11 mouse cellular contexts compared by ENCODE assay signal in the genomic region with DNA sequence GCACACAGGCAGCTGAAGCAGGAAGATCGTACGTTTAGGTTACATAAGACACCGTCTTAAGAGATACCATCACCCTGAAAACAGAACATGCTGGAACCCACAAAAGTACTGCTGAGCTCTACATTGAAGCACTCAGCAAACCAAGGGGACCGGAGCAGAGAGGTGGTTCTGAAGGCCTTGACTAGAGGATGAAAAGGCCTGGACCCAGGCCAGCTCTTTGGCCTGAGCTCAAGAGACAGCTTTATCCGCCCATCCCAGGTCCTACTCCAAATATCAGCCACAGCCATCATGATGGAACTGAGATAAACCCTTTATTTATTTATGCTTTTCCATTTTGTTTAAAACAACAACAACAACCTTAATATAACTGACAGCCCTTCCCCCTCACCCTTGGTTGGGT. TPM values are rescaled to one million over a fixed set of nuclear protein-coding genes. Genes with fewer than 3 reads are reported as not detected.
DNase-seq lines count a peak whose midpoint lies in the region; ATAC-seq lines count a peak whose summit lies in the region.
"Had no signal": no experiment of that assay in that cellular context is flagged by ENCODE, and none has a peak within 500 bp of the region (broad histone marks: within the 10 kb centered on the region; RNA-seq: fewer than 3 reads in every experiment).

No protein-coding gene starts in this region.

- DNase-seq in embryonic facial prominence, embryonic 10.5 days (ENCODE audit: low spot score) = no peak
- no peak for DNase-seq in heart, postnatal 4 days
- no peak for DNase-seq in right cerebral cortex, adult 2 months (ENCODE audit: low spot score in 2 of 2)
- DNase-seq: forebrain, postnatal 0 days had no signal

- H3K27me3 ChIP-seq in embryonic facial prominence, embryonic 12.5 days = no peaks in the 10 kb centered on the region
- H3K27me3 ChIP-seq in embryonic facial prominence, embryonic 10.5 days (replicated peaks; ENCODE audit: low read depth, poor library complexity, severe bottlenecking) = 0 out of 2 replicates have a peak, but pooled peaks cover 8% of the 10 kb centered on the region
- H3K27me3 ChIP-seq in heart, embryonic 13.5 days (replicated peaks) = peaks cover 13% of the 10 kb centered on the region; the same call in 1 of the 2 replicates
- H3K27me3 ChIP-seq in megakaryocyte, embryonic 14.5 days (replicated peaks) = no peaks in the 10 kb centered on the region
- H3K27me3 ChIP-seq: embryonic facial prominence, embryonic 13.5 days had no signal

- H3K4me2 ChIP-seq in embryonic facial prominence, embryonic 12.5 days (replicated peaks) = no peak overlapping the region
- H3K4me2 ChIP-seq in heart, embryonic 13.5 days = no peak overlapping the region
- H3K4me2 ChIP-seq: embryonic facial prominence, embryonic 13.5 days; liver, embryonic 11.5 days had no signal

- H3K4me1 ChIP-seq in embryonic facial prominence, embryonic 12.5 days = peaks cover 9% of the 10 kb centered on the region
- peaks cover 37% of the 10 kb centered on the region for H3K4me1 ChIP-seq in embryonic facial prominence, embryonic 10.5 days
- H3K4me1 ChIP-seq in heart, embryonic 13.5 days = peaks cover 45% of the 10 kb centered on the region
- H3K4me1 ChIP-seq in megakaryocyte, embryonic 14.5 days = peaks cover 100% of the 10 kb centered on the region

- H3K27ac ChIP-seq in embryonic facial prominence, embryonic 12.5 days = 0 out of 2 replicates have a peak overlapping the region, but pooled peaks have one; percentile 38
- H3K27ac ChIP-seq in embryonic facial prominence, embryonic 10.5 days (replicated peaks) = no peak overlapping the region
- peak overlapping the region; percentile 86 for H3K27ac ChIP-seq in heart, embryonic 13.5 days (replicated peaks)
- H3K27ac ChIP-seq: embryonic facial prominence, embryonic 13.5 days had no signal

- no peak overlapping the region for H3K9ac ChIP-seq in embryonic facial prominence, embryonic 12.5 days
- H3K9ac ChIP-seq in heart, embryonic 13.5 days = no peak overlapping the region
- H3K9ac ChIP-seq: forebrain, postnatal 0 days had no signal

- no peak for ATAC-seq in embryonic facial prominence, embryonic 12.5 days (ENCODE audit: insufficient number of reproducible peaks, insufficient read depth, low FRiP score, low TSS enrichment)
- ATAC-seq in heart, embryonic 13.5 days (ENCODE audit: extremely low read depth, insufficient number of reproducible peaks, low FRiP score, low TSS enrichment) = no peak
- ATAC-seq in megakaryocyte, adult 5-6 weeks (ENCODE audit: poor library complexity, severe bottlenecking) = no peak
- ATAC-seq: activated CD4-positive, CD25-positive, alpha-beta regulatory T cell, adult 4 months; forebrain, postnatal 0 days had no signal

- H3K4me3 ChIP-seq in embryonic facial prominence, embryonic 12.5 days = no peak overlapping the region
- no peak overlapping the region for H3K4me3 ChIP-seq in embryonic facial prominence, embryonic 10.5 days
- no peak overlapping the region for H3K4me3 ChIP-seq in heart, embryonic 13.5 days
- H3K4me3 ChIP-seq in megakaryocyte, embryonic 14.5 days (replicated peaks) = peak overlapping the region; percentile 29
- H3K4me3 ChIP-seq: embryonic facial prominence, embryonic 13.5 days had no signal

- H3K9me3 ChIP-seq in embryonic facial prominence, embryonic 12.5 days = no peaks in the 10 kb centered on the region
- H3K9me3 ChIP-seq in embryonic facial prominence, embryonic 10.5 days = no peaks in the 10 kb centered on the region
- no peaks in the 10 kb centered on the region for H3K9me3 ChIP-seq in heart, embryonic 13.5 days
- no peaks in the 10 kb centered on the region for H3K9me3 ChIP-seq in megakaryocyte, embryonic 14.5 days
- H3K9me3 ChIP-seq: embryonic facial prominence, embryonic 13.5 days had no signal

- 92% methylated on average over 5 of the region's 5 CpGs for whole genome bisulfite sequencing in embryonic facial prominence, embryonic 12.5 days
- WGBS in embryonic facial prominence, embryonic 10.5 days = 95% methylated on average over 5 of the region's 5 CpGs
- WGBS in heart, embryonic 13.5 days = 83% methylated on average over 5 of the region's 5 CpGs

- H3K36me3 ChIP-seq in embryonic facial prominence, embryonic 12.5 days = peaks cover 57% of the 10 kb centered on the region
- H3K36me3 ChIP-seq in embryonic facial prominence, embryonic 10.5 days (replicated peaks) = peaks cover 62% of the 10 kb centered on the region
- H3K36me3 ChIP-seq in heart, embryonic 13.5 days = peaks cover 57% of the 10 kb centered on the region
- peaks cover 87% of the 10 kb centered on the region for H3K36me3 ChIP-seq in megakaryocyte, embryonic 14.5 days (replicated peaks; ENCODE audit: low read length)

RNA-seq across cellular contexts. Expression of gene Atp2a1, which starts 3.8 kb away (rescaled TPM):
- polyA plus RNA-seq in embryonic facial prominence, embryonic 12.5 days (2016; fragmentation: Nextera tagmentation; extraction: Ambion mirVana) = 22.3 and 26.8 TPM in 2 replicates
- polyA plus RNA-seq in embryonic facial prominence, embryonic 10.5 days (2016; fragmentation: Nextera tagmentation; extraction: Ambion mirVana) = 1.8 and 2.5 TPM in 2 replicates
- polyA plus RNA-seq in heart, embryonic 13.5 days (2015; fragmentation: Nextera tagmentation; extraction: Ambion mirVana) = 1.3 and 2.2 TPM in 2 replicates
- total RNA-seq in heart, postnatal 4 days (2021) = 1 to 10 TPM in 1 of 2 experiments, under 1 TPM in 1; 0.67 to 9.0 TPM
- polyA plus RNA-seq in megakaryocyte, embryonic 14.5 days (2012; ENCODE audit: insufficient read depth, low replicate concordance) = 1.1 and 1.4 TPM in 2 replicates
- total RNA-seq in megakaryocyte, adult 5-6 weeks (2015) = 0.07 and 0.52 TPM in 2 replicates
- total RNA-seq in megakaryocyte, adult 5-6 weeks (2017) = not detected in 2 replicates

RNA-seq across cellular contexts. Expression of gene Sh2b1, which starts 8.5 kb away (rescaled TPM):
- polyA plus RNA-seq in embryonic facial prominence, embryonic 12.5 days (2016; fragmentation: Nextera tagmentation; extraction: Ambion mirVana) = 60.2 and 62.6 TPM in 2 replicates
- polyA plus RNA-seq in embryonic facial prominence, embryonic 10.5 days (2016; fragmentation: Nextera tagmentation; extraction: Ambion mirVana) = 53.3 and 54.0 TPM in 2 replicates
- 40.7 and 41.2 TPM in 2 replicates for polyA plus RNA-seq in heart, embryonic 13.5 days (2015; fragmentation: Nextera tagmentation; extraction: Ambion mirVana)
- total RNA-seq in heart, postnatal 4 days (2021) = 10 to 100 TPM; 47.1 to 51.4 TPM
- polyA plus RNA-seq in megakaryocyte, embryonic 14.5 days (2012; ENCODE audit: insufficient read depth, low replicate concordance) = 94.0 and 146 TPM in 2 replicates
- total RNA-seq in megakaryocyte, adult 5-6 weeks (2015) = 18.2 and 20.6 TPM in 2 replicates
- total RNA-seq in megakaryocyte, adult 5-6 weeks (2017) = 9.9 and 10.6 TPM in 2 replicates

RNA-seq across cellular contexts. Expression of gene Tufm, which starts 20.5 kb away (rescaled TPM):
- 138 and 141 TPM in 2 replicates for polyA plus RNA-seq in embryonic facial prominence, embryonic 12.5 days (2016; fragmentation: Nextera tagmentation; extraction: Ambion mirVana)
- polyA plus RNA-seq in embryonic facial prominence, embryonic 10.5 days (2016; fragmentation: Nextera tagmentation; extraction: Ambion mirVana) = 169 and 185 TPM in 2 replicates
- 160 and 181 TPM in 2 replicates for polyA plus RNA-seq in heart, embryonic 13.5 days (2015; fragmentation: Nextera tagmentation; extraction: Ambion mirVana)
- 100 to 1,000 TPM; 224 to 238 TPM for total RNA-seq in heart, postnatal 4 days (2021)
- 19.3 and 43.5 TPM in 2 replicates for polyA plus RNA-seq in megakaryocyte, embryonic 14.5 days (2012; ENCODE audit: insufficient read depth, low replicate concordance)
- 40.2 and 44.3 TPM in 2 replicates for total RNA-seq in megakaryocyte, adult 5-6 weeks (2015)
- 33.8 and 44.9 TPM in 2 replicates for total RNA-seq in megakaryocyte, adult 5-6 weeks (2017)

RNA-seq across cellular contexts. Expression of gene Atxn2l, which starts 36.5 kb away (rescaled TPM):
- polyA plus RNA-seq in embryonic facial prominence, embryonic 12.5 days (2016; fragmentation: Nextera tagmentation; extraction: Ambion mirVana) = 62.9 and 64.0 TPM in 2 replicates
- polyA plus RNA-seq in embryonic facial prominence, embryonic 10.5 days (2016; fragmentation: Nextera tagmentation; extraction: Ambion mirVana) = 50.4 and 54.1 TPM in 2 replicates
- polyA plus RNA-seq in heart, embryonic 13.5 days (2015; fragmentation: Nextera tagmentation; extraction: Ambion mirVana) = 32.8 and 36.1 TPM in 2 replicates
- 10 to 100 TPM; 60.0 to 65.7 TPM for total RNA-seq in heart, postnatal 4 days (2021)
- 956 and 1,090 TPM in 2 replicates for polyA plus RNA-seq in megakaryocyte, embryonic 14.5 days (2012; ENCODE audit: insufficient read depth, low replicate concordance)
- total RNA-seq in megakaryocyte, adult 5-6 weeks (2015) = 75.5 and 84.4 TPM in 2 replicates
- 26.1 and 40.5 TPM in 2 replicates for total RNA-seq in megakaryocyte, adult 5-6 weeks (2017)

RNA-seq across cellular contexts. Expression of gene Rabep2, which starts 38.1 kb away (rescaled TPM):
- 35.3 and 36.7 TPM in 2 replicates for polyA plus RNA-seq in embryonic facial prominence, embryonic 12.5 days (2016; fragmentation: Nextera tagmentation; extraction: Ambion mirVana)
- 33.7 and 34.6 TPM in 2 replicates for polyA plus RNA-seq in embryonic facial prominence, embryonic 10.5 days (2016; fragmentation: Nextera tagmentation; extraction: Ambion mirVana)
- 19.1 and 19.4 TPM in 2 replicates for polyA plus RNA-seq in heart, embryonic 13.5 days (2015; fragmentation: Nextera tagmentation; extraction: Ambion mirVana)
- 10 to 100 TPM; 11.8 to 15.0 TPM for total RNA-seq in heart, postnatal 4 days (2021)
- 97.9 and 143 TPM in 2 replicates for polyA plus RNA-seq in megakaryocyte, embryonic 14.5 days (2012; ENCODE audit: insufficient read depth, low replicate concordance)
- 6.7 and 6.8 TPM in 2 replicates for total RNA-seq in megakaryocyte, adult 5-6 weeks (2015)
- 21.4 and 25.0 TPM in 2 replicates for total RNA-seq in megakaryocyte, adult 5-6 weeks (2017)
